Mouse (Mus musculus) kidney, embryonic 15.5 days (tissue): ENCODE results near the gene Caly. TPM values are rescaled to one million over a fixed set of nuclear protein-coding genes. Genes with fewer than 3 reads are reported as not detected.
A peak's percentile ranks its signal among the peaks of the same experiment; 100 is the strongest.

Source experiments
- ATAC-seq: fragments of 200-750 bp; cut with Nextera tagmentation; replicated peaks from 2 replicates; pipeline ENCODE4 v1.8.0; 2017; ENCODE audit warnings: moderate TSS enrichment; ENCODE audit not compliant: low FRiP score
- H3K27ac ChIP-seq: fragments of 300-500 bp; sonication (generic); 2 replicates; pipeline ENCODE4 v1.5.1; 2015; ENCODE audit warnings: mild to moderate bottlenecking, inconsistent platforms
- H3K27me3 ChIP-seq: fragments of 300-500 bp; sonication (generic); 2 replicates; pipeline ENCODE4 v1.6.1; 2015; ENCODE audit warnings: inconsistent platforms
- H3K36me3 ChIP-seq: fragments of 300-500 bp; sonication (generic); 2 replicates; pipeline ENCODE4 v1.6.1; 2015; ENCODE audit warnings: inconsistent platforms
- H3K4me1 ChIP-seq: fragments of 300-500 bp; sonication (generic); 2 replicates; pipeline ENCODE4 v1.6.1; 2015; ENCODE audit warnings: inconsistent platforms
- H3K4me2 ChIP-seq: fragments of 300-500 bp; sonication (generic); 2 replicates; pipeline ENCODE4 v1.6.1; 2015; ENCODE audit warnings: moderate library complexity, mild to moderate bottlenecking, inconsistent platforms
- H3K4me3 ChIP-seq: fragments of 300-500 bp; sonication (generic); replicated peaks from 2 replicates; pipeline ENCODE4 v1.5.1; 2015; ENCODE audit warnings: mild to moderate bottlenecking, inconsistent platforms
- H3K9ac ChIP-seq: fragments of 300-500 bp; sonication (generic); 2 replicates; pipeline ENCODE4 v1.6.1; 2015; ENCODE audit warnings: mild to moderate bottlenecking, inconsistent platforms
- H3K9me3 ChIP-seq: fragments of 300-500 bp; sonication (generic); replicated peaks from 2 replicates; pipeline ENCODE4 v1.6.1; 2016; ENCODE audit warnings: inconsistent platforms
- whole genome bisulfite sequencing: fragments of 180-500 bp; shearing (Covaris S2); methylation state at CpG from one replicate; pipeline ENCODE4 v1.1.7; 2015; ENCODE audit warnings: mixed read lengths; 5-methylcytosine and 5-hydroxymethylcytosine counted together
- polyA plus RNA-seq: library from polyadenylated mRNA; unstranded; fragments of >200 nt; fragmentation: Nextera tagmentation; extraction: Ambion mirVana; gene quantifications from 2 replicates; pipeline ENCODE4 v1.2.1, GENCODE M21; 2015

Caly gene
- polyA plus RNA-seq, 1 experiment from 2014 or later = 2.1 TPM

DNA sequence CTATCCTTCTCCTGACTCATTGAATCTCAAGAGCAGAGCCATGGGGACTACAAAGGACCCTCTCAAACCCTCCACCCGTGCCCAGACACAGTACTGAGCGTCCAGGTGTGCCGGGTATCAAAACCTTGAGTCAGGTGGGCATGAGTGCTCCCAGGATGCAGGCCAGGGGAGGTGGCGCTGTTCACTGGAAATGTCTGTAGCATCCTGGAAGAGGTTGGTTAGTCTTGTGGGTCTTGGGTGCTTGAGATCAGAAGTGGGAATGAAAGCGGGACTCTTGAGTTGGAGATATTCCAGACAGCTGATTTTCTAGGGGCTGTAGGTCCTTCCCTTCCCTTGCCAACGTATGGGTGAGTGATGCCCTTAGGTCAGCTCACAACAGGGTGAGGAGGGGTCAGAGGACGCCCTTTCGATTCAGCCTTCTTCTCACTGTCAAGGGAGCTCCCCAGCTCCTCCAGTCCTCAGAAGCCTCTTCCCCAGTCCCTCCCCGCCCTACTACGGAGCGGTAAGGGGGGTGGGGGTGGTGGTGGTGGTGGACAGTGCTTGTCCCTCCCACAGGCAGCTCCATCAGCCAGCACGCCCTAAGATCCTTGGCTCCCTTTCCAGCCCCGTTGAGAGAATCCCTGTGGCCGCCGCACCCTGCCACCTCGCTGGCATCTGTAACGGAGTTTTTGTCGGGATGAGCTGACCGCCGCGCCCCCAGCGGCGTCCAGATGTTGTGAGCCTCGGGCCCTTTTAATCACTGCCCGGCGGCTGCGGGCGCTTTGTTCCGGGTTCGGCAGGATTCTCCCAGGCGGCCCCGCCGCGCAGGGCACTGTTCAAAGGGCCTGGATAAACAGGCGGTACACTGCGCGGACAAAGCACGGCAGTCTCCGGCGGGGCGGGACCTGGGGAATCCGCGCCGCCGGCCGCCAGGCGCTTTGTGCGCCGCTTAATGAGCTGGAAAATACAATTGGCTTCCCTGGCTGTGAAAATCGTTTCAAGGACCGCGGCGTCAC lies 24.6 kb downstream of the Caly start:
- ATAC-seq = peak; percentile 73
- peaks cover 31% of the 10 kb centered on the region for H3K4me1 ChIP-seq
- peak overlapping the region; percentile 49 for H3K4me3 ChIP-seq
- no peaks in the 10 kb centered on the region for H3K9me3 ChIP-seq
- no peak overlapping the region for H3K27ac ChIP-seq
- H3K4me2 ChIP-seq = peak overlapping the region; percentile 78
- H3K36me3 ChIP-seq = no peaks in the 10 kb centered on the region
- peak overlapping the region; percentile 43 for H3K9ac ChIP-seq
- peaks cover 96% of the 10 kb centered on the region for H3K27me3 ChIP-seq
- 3% methylated on average over 53 of the region's 53 CpGs for WGBS

DNA sequence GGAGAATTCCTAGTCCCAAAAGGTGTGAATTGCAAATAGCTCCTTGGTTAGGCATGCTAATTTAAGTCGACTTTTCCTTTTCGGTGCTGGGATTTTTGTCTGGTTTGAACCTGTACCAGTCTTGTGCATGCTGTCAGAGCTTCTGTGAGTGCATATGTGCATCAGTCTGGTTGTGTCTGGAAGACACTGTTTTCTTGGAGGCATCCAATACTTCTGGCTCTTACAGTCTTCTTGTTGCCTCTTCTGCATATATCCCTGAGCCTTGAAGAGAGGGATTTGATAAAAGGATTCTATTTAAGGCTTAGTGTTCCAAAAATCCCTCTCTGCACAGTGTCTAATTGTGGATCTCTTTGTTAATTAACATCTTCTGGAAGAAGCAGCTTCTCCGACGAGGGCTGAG lies 28.2 kb downstream of the Caly start:
- peaks cover 20% of the 10 kb centered on the region for H3K4me1 ChIP-seq
- no peaks in the 10 kb centered on the region for H3K9me3 ChIP-seq
- H3K4me3 ChIP-seq = no peak overlapping the region
- no peak overlapping the region for H3K4me2 ChIP-seq
- WGBS = 78% methylated on average over 4 of the region's 4 CpGs
- no peak overlapping the region for H3K27ac ChIP-seq
- no peaks in the 10 kb centered on the region for H3K36me3 ChIP-seq
- no peak overlapping the region for H3K9ac ChIP-seq
- ATAC-seq = no peak
- H3K27me3 ChIP-seq = peaks cover 96% of the 10 kb centered on the region

DNA sequence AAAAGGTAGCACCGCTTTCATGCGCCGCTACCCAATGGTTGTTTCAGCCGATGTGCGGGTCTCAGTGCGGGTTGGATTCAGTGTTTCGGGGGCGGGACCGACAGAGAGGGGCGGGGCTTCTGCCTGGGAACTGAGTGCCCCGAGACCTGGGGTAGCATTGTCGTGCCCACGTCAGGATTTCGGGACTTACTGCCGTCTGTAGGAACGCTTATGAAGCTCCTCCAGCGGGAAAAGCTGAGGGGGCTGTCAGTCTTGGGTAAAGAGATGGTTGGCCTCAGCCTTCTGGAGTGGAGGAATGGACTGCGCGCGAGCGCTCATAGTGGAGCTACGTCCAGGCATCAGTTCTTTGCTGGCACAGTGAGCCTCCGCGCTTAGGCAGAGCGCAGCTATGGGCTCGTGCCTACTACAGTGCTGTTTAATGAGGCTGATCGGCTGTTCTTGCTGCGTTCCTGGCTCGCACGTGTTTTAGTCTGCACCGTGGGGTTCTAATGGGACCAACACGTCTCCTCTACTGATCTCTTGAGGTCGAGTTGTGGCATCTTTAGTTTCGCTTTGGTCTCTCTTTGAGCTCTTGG lies 33.1 kb downstream of the Caly start:
- H3K27ac ChIP-seq = no peak overlapping the region
- H3K4me2 ChIP-seq = peak overlapping the region; percentile 75
- under 1% methylated on average over 34 of the region's 34 CpGs for WGBS
- no peaks in the 10 kb centered on the region for H3K36me3 ChIP-seq
- no peaks in the 10 kb centered on the region for H3K9me3 ChIP-seq
- H3K9ac ChIP-seq = no peak overlapping the region
- H3K4me3 ChIP-seq = peak overlapping the region; percentile 43
- H3K4me1 ChIP-seq = peaks cover 25% of the 10 kb centered on the region
- peaks cover 98% of the 10 kb centered on the region for H3K27me3 ChIP-seq
- ATAC-seq = peak; percentile 74

DNA sequence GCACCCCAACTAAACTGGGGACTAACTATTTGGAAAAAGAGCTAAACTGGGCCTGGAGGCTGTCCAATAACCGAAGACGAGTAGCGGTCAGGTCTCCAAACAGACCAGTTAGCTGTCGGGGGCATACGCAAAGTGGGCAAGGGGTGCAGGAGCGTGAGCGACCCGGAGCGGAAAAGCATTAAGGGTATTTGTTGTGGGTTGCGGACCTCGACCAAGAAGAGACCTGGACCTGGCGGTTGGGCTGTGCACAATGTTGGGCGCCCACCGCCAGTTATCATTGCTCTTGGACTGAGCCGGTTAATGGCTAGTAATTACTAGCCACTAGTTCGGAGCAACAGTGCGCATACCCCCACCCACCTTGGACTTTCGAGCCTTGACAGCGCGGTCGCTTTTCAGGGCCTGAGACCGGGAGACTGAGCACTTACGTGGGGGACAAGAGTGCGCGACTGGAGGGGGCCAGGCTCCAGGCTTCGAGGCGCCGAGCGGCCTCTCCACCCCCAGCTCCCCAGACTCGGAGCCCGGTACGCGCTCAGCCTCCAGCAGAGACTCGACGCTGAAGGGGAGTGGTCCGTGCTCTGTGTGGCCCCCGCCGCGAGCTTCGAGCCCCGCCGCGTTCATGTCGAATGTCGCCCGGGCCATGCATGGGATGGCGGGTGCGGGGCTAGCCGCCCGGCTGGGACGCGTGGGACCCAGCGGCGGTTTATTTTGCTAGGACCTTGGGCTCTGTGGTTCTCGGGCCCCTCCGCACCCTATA lies 33.8 kb downstream of the Caly start, which contains the start of gene Msx3:
Gene Msx3, minus strand, starts transcription at position 729 of the 754 bp plus-strand sequence.
- peak within 1 kb of the TSS; percentile 43 for H3K4me3 ChIP-seq
- no peak within 1 kb of the TSS for H3K27ac ChIP-seq
- peaks cover 25% of the 10 kb centered on the region for H3K4me1 ChIP-seq
- H3K27me3 ChIP-seq = peaks cover 96% of the 10 kb centered on the region
- WGBS = under 1% methylated on average over 56 of the region's 56 CpGs
- ATAC-seq = peak; percentile 19; the same call in 1 of the 2 replicates
- H3K9me3 ChIP-seq = no peaks in the 10 kb centered on the region
- H3K36me3 ChIP-seq = no peaks in the 10 kb centered on the region
- H3K4me2 ChIP-seq = peak within 1 kb of the TSS; percentile 75
- peak within 1 kb of the TSS; percentile 23; the same call in 1 of the 2 replicates for H3K9ac ChIP-seq

DNA sequence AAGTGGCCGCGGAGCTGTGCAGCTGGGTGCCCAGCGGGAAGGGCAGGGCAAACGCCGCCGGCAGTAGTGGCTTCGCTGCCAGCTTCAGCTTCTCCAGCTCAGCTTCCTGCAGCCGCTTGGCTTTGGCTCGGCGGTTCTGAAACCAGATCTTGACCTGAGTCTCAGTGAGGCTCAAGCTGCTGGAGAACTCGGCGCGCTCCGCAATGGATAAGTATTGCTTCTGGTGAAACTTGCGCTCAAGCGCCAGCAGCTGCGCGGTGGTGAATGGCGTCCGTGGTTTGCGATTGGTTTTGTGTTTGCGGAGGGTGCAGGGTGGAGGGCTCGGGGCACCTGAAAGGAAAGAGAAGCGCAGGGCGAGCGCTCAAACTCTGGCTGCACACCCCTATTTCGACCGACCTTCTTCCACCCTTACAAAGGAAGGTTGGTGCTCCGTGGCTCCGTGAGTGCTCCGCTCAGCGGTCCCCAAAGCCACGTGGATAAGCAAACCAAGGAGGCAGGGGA lies 34.5 kb downstream of the Caly start:
- Histone ChIP-seq H3K4me3 (peak overlapping the region; percentile 43), H3K27ac (no peak overlapping the region), H3K36me3 (no peaks in the 10 kb centered on the region), H3K4me1 (peaks cover 25% of the 10 kb centered on the region), H3K9ac (peak overlapping the region; percentile 23; the same call in 1 of the 2 replicates), H3K27me3 (peaks cover 89% of the 10 kb centered on the region), H3K9me3 (no peaks in the 10 kb centered on the region), H3K4me2 (peak overlapping the region; percentile 75)
- ATAC-seq = peak; percentile 30; the same call in 1 of the 2 replicates
- under 1% methylated on average over 33 of the region's 33 CpGs for WGBS

DNA sequence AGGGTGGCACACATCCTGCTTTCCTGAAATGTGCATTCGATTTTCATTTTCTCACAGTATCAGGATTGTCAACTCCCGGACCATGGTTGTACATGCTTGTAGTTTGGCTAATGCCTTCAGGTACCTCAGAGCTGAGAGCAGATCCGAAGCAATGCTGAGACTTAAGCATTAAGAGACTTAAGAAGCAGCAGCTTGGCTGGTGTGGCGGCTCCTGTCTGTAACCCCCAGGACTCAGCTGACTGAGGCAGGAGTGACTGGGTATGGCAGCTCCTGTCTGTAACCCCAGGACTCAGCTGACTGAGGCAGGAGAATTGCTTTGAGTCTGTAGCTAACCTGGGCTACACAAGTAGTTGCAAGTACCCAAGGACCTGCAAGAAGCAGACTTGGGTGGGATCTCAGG lies 36.8 kb downstream of the Caly start:
- peaks cover 8% of the 10 kb centered on the region for H3K36me3 ChIP-seq
- H3K27ac ChIP-seq = no peak overlapping the region
- H3K4me2 ChIP-seq = no peak overlapping the region
- H3K4me3 ChIP-seq = no peak overlapping the region
- ATAC-seq = no peak
- peaks cover 66% of the 10 kb centered on the region for H3K27me3 ChIP-seq
- H3K9me3 ChIP-seq = no peaks in the 10 kb centered on the region
- WGBS = 86% methylated on average over 4 of the region's 4 CpGs
- no peak overlapping the region for H3K9ac ChIP-seq
- H3K4me1 ChIP-seq = peaks cover 25% of the 10 kb centered on the region

DNA sequence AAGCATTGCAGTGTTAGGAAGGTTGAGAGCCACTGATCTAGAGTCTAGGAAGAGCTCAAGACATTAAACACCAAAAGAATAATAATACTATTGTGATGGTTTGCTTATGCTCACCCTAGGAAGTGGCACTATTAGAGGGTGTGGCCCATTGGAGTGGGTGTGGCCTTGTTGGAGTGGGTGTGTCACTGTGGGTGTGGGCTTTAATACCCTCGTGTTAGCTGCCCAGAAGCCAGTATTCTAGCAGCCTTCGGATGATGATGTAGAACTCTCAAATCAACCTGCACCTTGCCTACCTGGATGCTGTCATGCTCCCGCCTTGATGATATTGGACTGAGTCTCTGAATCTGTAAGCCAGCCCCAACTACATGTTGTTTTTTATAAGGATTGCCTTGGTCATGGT lies 39.6 kb downstream of the Caly start:
- H3K4me3 ChIP-seq = no peak overlapping the region
- H3K27me3 ChIP-seq = peaks cover 38% of the 10 kb centered on the region
- no peak overlapping the region for H3K27ac ChIP-seq
- no peak for ATAC-seq
- H3K9me3 ChIP-seq = no peaks in the 10 kb centered on the region
- peaks cover 3% of the 10 kb centered on the region for H3K4me1 ChIP-seq
- 54% methylated on average over 3 of the region's 3 CpGs for WGBS
- no peak overlapping the region for H3K9ac ChIP-seq
- H3K36me3 ChIP-seq = peaks cover 17% of the 10 kb centered on the region
- no peak overlapping the region for H3K4me2 ChIP-seq

DNA sequence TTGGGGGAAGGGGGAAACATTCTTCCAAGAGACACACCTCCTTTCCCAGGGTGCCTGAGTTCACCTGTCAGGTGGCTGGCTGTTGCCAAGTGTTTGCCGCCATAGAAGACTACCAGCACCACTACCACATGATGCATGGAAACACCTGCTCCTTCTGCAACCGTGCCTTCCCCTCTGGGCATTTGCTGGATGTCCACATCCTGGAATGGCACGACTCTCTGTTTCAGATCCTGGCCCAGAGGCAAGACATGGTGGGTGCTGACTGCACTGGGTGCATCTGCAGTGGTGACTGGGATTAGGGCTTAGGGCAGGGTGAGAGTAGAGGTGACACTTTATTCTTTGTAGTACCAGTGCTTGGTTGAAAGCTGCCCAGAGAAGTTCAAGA lies 45.2 kb downstream of the Caly start:
- peaks cover 31% of the 10 kb centered on the region for H3K36me3 ChIP-seq
- 59% methylated on average over 3 of the region's 3 CpGs for WGBS

DNA sequence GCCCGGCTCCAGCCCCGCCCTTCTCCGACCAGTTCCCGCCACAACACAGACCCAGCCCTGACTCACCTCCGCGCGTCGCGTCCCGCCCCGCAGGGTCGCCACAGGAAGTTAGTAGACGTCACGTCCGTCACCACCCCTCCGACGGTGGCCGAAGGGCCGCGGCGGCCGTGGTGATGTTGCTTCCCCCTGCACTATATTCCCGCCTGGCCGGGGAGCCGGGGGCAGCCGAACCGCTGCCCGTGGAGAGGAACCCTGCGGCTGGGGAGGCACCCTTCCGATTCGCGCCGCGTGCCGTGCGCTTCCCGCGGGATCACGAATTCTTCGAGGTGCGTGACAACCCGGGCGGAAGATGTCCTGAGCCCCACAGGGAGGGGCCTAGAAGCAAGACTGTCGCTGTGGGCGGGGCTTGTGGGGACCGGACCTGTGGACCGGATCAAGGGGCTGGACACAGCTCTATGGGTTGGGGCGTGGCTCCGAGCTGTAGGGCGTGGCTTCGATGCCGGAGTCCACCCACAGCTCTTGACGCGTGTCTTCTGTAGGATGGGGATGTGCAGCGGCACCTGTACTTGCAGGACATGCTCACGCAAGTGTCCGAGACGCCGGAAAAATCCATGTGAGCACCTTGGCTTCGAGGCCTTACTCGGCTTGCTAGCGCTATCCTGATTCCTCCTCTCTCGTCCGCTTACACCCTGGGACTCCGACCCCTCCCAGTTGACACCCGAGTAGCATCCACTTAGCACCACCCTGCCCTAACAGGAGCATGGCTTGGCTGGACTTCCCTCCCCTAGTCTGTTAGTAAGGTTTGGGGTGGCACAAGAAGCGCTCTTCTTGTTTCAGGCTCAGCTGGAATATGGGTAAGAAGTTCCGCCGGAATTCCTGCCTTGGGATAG lies 45.8 kb downstream of the Caly start, which contains the start of the genes Zfp511 and Tubgcp2:
Gene Zfp511, plus strand, starts transcription at position 111 of the 890 bp plus-strand sequence.
Gene Tubgcp2, minus strand, starts transcription at position 389 of the 890 bp plus-strand sequence.
- Histone ChIP-seq H3K36me3 (peaks cover 37% of the 10 kb centered on the region), H3K9ac (peak within 1 kb of the TSS; percentile 89), H3K27ac (peak within 1 kb of the TSS; percentile 95), H3K4me2 (peak within 1 kb of the TSS; percentile 82), H3K27me3 (no peaks in the 10 kb centered on the region), H3K9me3 (no peaks in the 10 kb centered on the region), H3K4me1 (peaks cover 21% of the 10 kb centered on the region), H3K4me3 (peak within 1 kb of the TSS; percentile 91)
- peak; percentile 99 for ATAC-seq
- WGBS = under 1% methylated on average over 66 of the region's 69 CpGs

More for the DNA sequence above, 45.2 kb downstream of the Caly start:
- peak overlapping the region; percentile 89; the same call in 1 of the 2 replicates for H3K9ac ChIP-seq
- H3K4me1 ChIP-seq = peaks cover 21% of the 10 kb centered on the region
- no peak for ATAC-seq
- peak overlapping the region; percentile 82 for H3K4me2 ChIP-seq
- H3K9me3 ChIP-seq = no peaks in the 10 kb centered on the region
- H3K27me3 ChIP-seq = no peaks in the 10 kb centered on the region
- H3K4me3 ChIP-seq = peak overlapping the region; percentile 91
- 0 out of 2 replicates have a peak overlapping the region, but pooled peaks have one; percentile 95 for H3K27ac ChIP-seq

DNA sequence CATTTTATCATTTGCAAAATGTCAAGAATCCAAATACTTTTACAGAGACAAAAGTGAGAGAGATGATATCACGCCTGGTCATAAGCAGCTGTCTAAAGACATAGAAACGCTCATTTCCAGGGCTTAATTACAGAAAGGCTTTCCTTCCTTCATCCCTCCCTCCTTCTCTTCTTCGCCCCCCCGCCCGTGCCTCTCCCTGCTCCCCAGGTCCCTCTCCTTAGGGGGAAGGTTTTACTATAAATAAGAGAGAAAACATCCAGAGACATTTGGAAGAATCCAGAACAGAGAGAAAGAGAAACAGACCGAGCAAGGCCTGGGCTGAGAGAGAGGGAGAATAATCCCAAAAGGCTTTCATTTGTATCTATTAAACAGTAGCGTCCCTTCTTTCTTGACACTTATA lies 46.9 kb downstream of the Caly start:
- WGBS = 20% methylated on average over 7 of the region's 7 CpGs
- H3K27ac ChIP-seq = peak overlapping the region; percentile 95
- H3K9ac ChIP-seq = peak overlapping the region; percentile 89
- peak overlapping the region; percentile 91 for H3K4me3 ChIP-seq
- no peaks in the 10 kb centered on the region for H3K9me3 ChIP-seq
- H3K27me3 ChIP-seq = no peaks in the 10 kb centered on the region
- H3K4me1 ChIP-seq = peaks cover 21% of the 10 kb centered on the region
- peaks cover 40% of the 10 kb centered on the region for H3K36me3 ChIP-seq
- ATAC-seq = no peak
- peak overlapping the region; percentile 82 for H3K4me2 ChIP-seq
